Mouse (Mus musculus) E14TG2a.4 (cell line): ENCODE measurements around the gene Wnt9b.

ENCODE experiments used
- H3K27me3 ChIP-seq: 2 replicates; pipeline ENCODE4 v1.6.1; 2014; ENCODE audit warnings: low read length, control low read depth; ENCODE audit not compliant: insufficient read depth
- H3K36me3 ChIP-seq: 2 replicates; pipeline ENCODE4 v1.6.1; 2014; ENCODE audit warnings: low read length, control low read depth; ENCODE audit not compliant: insufficient read depth
- H3K4me1 ChIP-seq: replicated peaks from 2 replicates; pipeline ENCODE4 v1.6.1; 2014; ENCODE audit warnings: low read depth, low read length, control low read depth
- H3K4me3 ChIP-seq: replicated peaks from 2 replicates; pipeline ENCODE4 v1.5.1; 2014; ENCODE audit warnings: mild to moderate bottlenecking, low read length
- H3K9me3 ChIP-seq: 2 replicates; pipeline ENCODE4 v1.6.1; 2014; ENCODE audit warnings: low read length, control low read depth
- CTCF ChIP-seq: conservative IDR thresholded peaks from 2 replicates; pipeline ENCODE4 v1.5.1; 2014; ENCODE audit warnings: low read length
- NANOG ChIP-seq: IDR thresholded peaks from 2 replicates; pipeline ENCODE4 v1.6.1; 2014; ENCODE audit warnings: borderline replicate concordance, low read length, mixed read lengths
- POU5F1 ChIP-seq: IDR thresholded peaks from 2 replicates; pipeline ENCODE4 v1.6.1; 2014; ENCODE audit warnings: low read length, borderline replicate concordance

Wnt9b gene

GRCm38 (mm10) chr11:103749306-103750089 lies at the start of gene Wnt9b:
TSS of gene Wnt9b (minus strand) at chr11:103749821.
- peaks cover 98% of the 10 kb centered on the region for H3K27me3 ChIP-seq
- H3K9me3 ChIP-seq = 0 out of 2 replicates have a peak, but pooled peaks cover 7% of the 10 kb centered on the region
- peaks cover 16% of the 10 kb centered on the region for H3K4me1 ChIP-seq
- H3K36me3 ChIP-seq = no peaks in the 10 kb centered on the region
- H3K4me3 ChIP-seq = peak within 1 kb of the TSS; percentile 81
- TF ChIP-seq POU5F1 (no peak), CTCF (no peak), NANOG (no peak)

- TF ChIP-seq NANOG = no peak
- TF ChIP-seq CTCF = no peak
- no peak for TF ChIP-seq POU5F1
- peaks cover 91% of the 10 kb centered on the region for H3K27me3 ChIP-seq
- H3K4me3 ChIP-seq = no peak overlapping the region
- no peaks in the 10 kb centered on the region for H3K9me3 ChIP-seq
- no peaks in the 10 kb centered on the region for H3K36me3 ChIP-seq
- peaks cover 7% of the 10 kb centered on the region for H3K4me1 ChIP-seq
Measured at GRCm38 (mm10) chr11:103789951-103790350, 40.3 kb upstream of the Wnt9b start.

- TF ChIP-seq CTCF (no peak), NANOG (no peak), POU5F1 (no peak)
- peaks cover 96% of the 10 kb centered on the region for H3K27me3 ChIP-seq
- H3K4me1 ChIP-seq = peaks cover 12% of the 10 kb centered on the region
- H3K36me3 ChIP-seq = no peaks in the 10 kb centered on the region
- H3K9me3 ChIP-seq = 0 out of 2 replicates have a peak, but pooled peaks cover 8% of the 10 kb centered on the region
- H3K4me3 ChIP-seq = no peak overlapping the region
Measured at GRCm38 (mm10) chr11:103780152-103780551, 30.5 kb upstream of the Wnt9b start.

GRCm38 (mm10) chr11:103774228-103774530 lies 24.6 kb upstream of the Wnt9b start:
- Histone ChIP-seq H3K27me3 (peaks cover 99% of the 10 kb centered on the region), H3K4me3 (peak overlapping the region; percentile 74), H3K36me3 (no peaks in the 10 kb centered on the region), H3K9me3 (no peaks in the 10 kb centered on the region), H3K4me1 (peaks cover 58% of the 10 kb centered on the region)
- TF ChIP-seq NANOG (no peak), POU5F1 (no peak), CTCF (no peak)

- H3K9me3 ChIP-seq = no peaks in the 10 kb centered on the region
Measured at GRCm38 (mm10) chr11:103773387-103774227, 24.0 kb upstream of the Wnt9b start, which contains the start of gene Wnt3. TSS of gene Wnt3 (plus strand) at chr11:103774150.

GRCm38 (mm10) chr11:103772505-103773386 lies 23.1 kb upstream of the Wnt9b start:
- no peaks in the 10 kb centered on the region for H3K9me3 ChIP-seq
- no peaks in the 10 kb centered on the region for H3K36me3 ChIP-seq
- TF ChIP-seq CTCF (no peak), NANOG (no peak), POU5F1 (no peak)
- H3K4me3 ChIP-seq = peak overlapping the region; percentile 74
- H3K27me3 ChIP-seq = peaks cover 100% of the 10 kb centered on the region
- peaks cover 50% of the 10 kb centered on the region for H3K4me1 ChIP-seq

More at GRCm38 (mm10) chr11:103773387-103774227, 24.0 kb upstream of the Wnt9b start, which contains the start of gene Wnt3:
- Histone ChIP-seq H3K36me3 (no peaks in the 10 kb centered on the region), H3K27me3 (peaks cover 100% of the 10 kb centered on the region), H3K4me1 (peaks cover 58% of the 10 kb centered on the region), H3K4me3 (peak within 1 kb of the TSS; percentile 74)
- TF ChIP-seq CTCF (no peak), POU5F1 (no peak), NANOG (no peak)

- no peaks in the 10 kb centered on the region for H3K9me3 ChIP-seq
- peaks cover 94% of the 10 kb centered on the region for H3K27me3 ChIP-seq
- H3K4me3 ChIP-seq = peak overlapping the region; percentile 45
- TF ChIP-seq NANOG (no peak), POU5F1 (no peak), CTCF (no peak)
- H3K36me3 ChIP-seq = no peaks in the 10 kb centered on the region
- peaks cover 49% of the 10 kb centered on the region for H3K4me1 ChIP-seq
Measured at GRCm38 (mm10) chr11:103771160-103771817, 21.7 kb upstream of the Wnt9b start.
